ENCODE assay signal across 10 mouse cellular contexts in genomic region chr15:77887093-77887488, GRCm38 (mm10). TPM values are rescaled to one million over a fixed set of nuclear protein-coding genes. Genes with fewer than 3 reads are reported as not detected.
DNase-seq lines count a peak whose midpoint lies in the region; TF ChIP-seq lines count a peak whose summit lies in the region.
"Had no signal": no experiment of that assay in that cellular context is flagged by ENCODE, and none has a peak within 500 bp of the region (broad histone marks: within the 10 kb centered on the region; RNA-seq: fewer than 3 reads in every experiment).

No protein-coding gene starts in this region.

- H3K27me3 ChIP-seq in C2C12 (ENCODE audit: control insufficient read depth, insufficient read depth, insufficient read length) (no peaks in the 10 kb centered on the region), CH12.LX (replicated peaks) (no peaks in the 10 kb centered on the region)

- DNase-seq in layer of hippocampus, adult 2 months (ENCODE audit: low spot score in 2 of 2) = no peak
- no peak for DNase-seq in layer of hippocampus, postnatal 14 days (ENCODE audit: low spot score in 2 of 2)
- peak; percentile 24 for DNase-seq in CH12.LX (ENCODE audit: extremely low read depth)
- DNase-seq in left cerebral cortex, postnatal 36 days (ENCODE audit: low spot score in 2 of 2) = peak; percentile 19 to 35
- no peak for DNase-seq in embryo, embryonic 11 days
- no peak for DNase-seq in urinary bladder, adult 2 months (ENCODE audit: low spot score)
- DNase-seq: cerebellum, postnatal 14 days; gastrocnemius, postnatal 36 days; kidney, adult 8-10 months had no signal

- no peak overlapping the region for H3K4me2 ChIP-seq in CH12.LX (ENCODE audit: insufficient read depth, low read depth, poor library complexity, severe bottlenecking)

- peaks cover 4% of the 10 kb centered on the region for H3K79me3 ChIP-seq in C2C12 (ENCODE audit: low read depth)

- no peak overlapping the region for H3ac ChIP-seq in C2C12 (ENCODE audit: control insufficient read depth, insufficient read length, low read depth)

- TF ChIP-seq EP300 in CH12.LX (IDR thresholded peaks at IDR 0.05; ENCODE audit: low read length) = no peak

- dilution Hi-C loops in CH12.LX (cut with MboI; ENCODE audit: extremely low pct_ligation_motif_present, extremely low pct_unique_long_range_greater_than_20kb, low sequenced_read_pairs) = no loop called here

- in situ Hi-C loops in CH12.LX (cut with MboI; ENCODE audit: low pct_ligation_motif_present, low pct_unique_long_range_greater_than_20kb, low sequenced_read_pairs) = no loop called here

- intact Hi-C loops in left cerebral cortex, postnatal 36 days (cut with DNase I) = no loop called here

- H3K4me1 ChIP-seq in CH12.LX (ENCODE audit: control insufficient read depth in 1 of 2, insufficient read depth in 2 of 2) = peaks cover 9 to 41% of the 10 kb centered on the region in 2 experiments; a peak in 3 of 4 replicates

- no peak for TF ChIP-seq RAD21 in CH12.LX (IDR thresholded peaks at IDR 0.05; ENCODE audit: low read depth, low read length)

- TF ChIP-seq CTCF in layer of hippocampus, adult 2 months (conservative IDR thresholded peaks at IDR 0.05) = no peak
- no peak for TF ChIP-seq CTCF in C2C12 (IDR thresholded peaks at IDR 0.05; ENCODE audit: control insufficient read depth, insufficient read depth, insufficient read length)
- no peak for TF ChIP-seq CTCF in CH12.LX (conservative IDR thresholded peaks at IDR 0.05 in 1 of 2, IDR thresholded peaks at IDR 0.05 in 1 of 2; ENCODE audit: low read depth in 2 of 2, low read length in 2 of 2)

- H3K36me3 ChIP-seq in C2C12 (ENCODE audit: control insufficient read depth, insufficient read depth) (no peaks in the 10 kb centered on the region), CH12.LX (replicated peaks in 1 of 2; ENCODE audit: control insufficient read depth in 1 of 2, insufficient read depth in 1 of 2, low read length in 1 of 2) (no peaks in the 10 kb centered on the region)

- no peak overlapping the region for H3K4me3 ChIP-seq in layer of hippocampus, adult 2 months
- H3K4me3 ChIP-seq in C2C12 (ENCODE audit: insufficient read depth, poor library complexity, severe bottlenecking) (no peak overlapping the region), CH12.LX (replicated peaks in 1 of 3; ENCODE audit: low read depth in 2 of 3, low read length in 2 of 3, poor library complexity in 1 of 3) (no peak overlapping the region)

- no peak for TF ChIP-seq POLR2A in CH12.LX (IDR thresholded peaks at IDR 0.05; ENCODE audit: low read depth, low read length)

- no peak overlapping the region for H3K9ac ChIP-seq in CH12.LX (ENCODE audit: insufficient read depth, low read depth)

- H3K79me2 ChIP-seq in C2C12 (ENCODE audit: control insufficient read depth, insufficient read depth) = peaks cover 22% of the 10 kb centered on the region
- no peaks in the 10 kb centered on the region for H3K79me2 ChIP-seq in CH12.LX (replicated peaks; ENCODE audit: control insufficient read depth, extremely low read depth, insufficient read depth, poor library complexity, severe bottlenecking)

- no peaks in the 10 kb centered on the region for H3K9me3 ChIP-seq in CH12.LX (replicated peaks; ENCODE audit: low read length)

- H3K27ac ChIP-seq in layer of hippocampus, adult 2 months = peak overlapping the region; percentile 43
- H3K27ac ChIP-seq in CH12.LX (ENCODE audit: insufficient read depth, low read depth) = no peak overlapping the region

TF ChIP-seq in C2C12, 6 proteins besides CTCF, POLR2A, EP300 and RAD21:
- TF ChIP-seq FOSL1 (IDR thresholded peaks at IDR 0.05; ENCODE audit: insufficient read depth, low read length, poor library complexity, severe bottlenecking) = no peak
- peak; percentile 77 for TF ChIP-seq MYOD1 (IDR thresholded peaks at IDR 0.05; ENCODE audit: control insufficient read depth, insufficient read length, low read depth)
- peak; percentile 37 for TF ChIP-seq MAX (IDR thresholded peaks at IDR 0.05)
- TF ChIP-seq CEBPB (IDR thresholded peaks at IDR 0.05; ENCODE audit: low read depth) = no peak
- TF ChIP-seq MYOG (IDR thresholded peaks at IDR 0.05; ENCODE audit: control insufficient read depth, extremely low read depth, insufficient read length) = no peak
- TF ChIP-seq USF1 (IDR thresholded peaks at IDR 0.05; ENCODE audit: low read depth) = no peak

TF ChIP-seq in CH12.LX, 34 proteins besides CTCF, POLR2A, EP300 and RAD21:
- no peak for TF ChIP-seq USF2 (conservative IDR thresholded peaks at IDR 0.05; ENCODE audit: low read depth, low read length)

RNA-seq across cellular contexts. Expression of gene Txn2, which starts 41.7 kb away (rescaled TPM):
- total RNA-seq in layer of hippocampus, adult 2 months (2021) = 100 to 1,000 TPM; 119 to 136 TPM
- total RNA-seq in layer of hippocampus, postnatal 14 days (2021) = 100 to 1,000 TPM; 106 to 116 TPM
- polyA plus RNA-seq in C2C12 (2012; fragmentation: generic; extraction: Trizol) (371 TPM), CH12.LX (2012; ENCODE audit: insufficient read length, low read depth) (188 and 209 TPM in 2 replicates)
- total RNA-seq in CH12.LX (2012; rRNA removed) (105 and 122 TPM in 2 replicates), CH12.LX (2014; rRNA removed) (16.8 and 22.4 TPM in 2 replicates)
- total RNA-seq in left cerebral cortex, postnatal 36 days (2021) = 100 to 1,000 TPM; 125 to 150 TPM
- polyA plus RNA-seq in urinary bladder, adult 2 months (2012; rRNA removed) = 147 and 157 TPM in 2 replicates

RNA-seq across cellular contexts. Expression of gene Myh9, which starts 45.1 kb away (rescaled TPM):
- total RNA-seq in layer of hippocampus, adult 2 months (2021) = 10 to 100 TPM; 88.3 to 96.3 TPM
- total RNA-seq in layer of hippocampus, postnatal 14 days (2021) = 10 to 100 TPM; 80.9 to 86.7 TPM
- polyA plus RNA-seq in C2C12 (2012; fragmentation: generic; extraction: Trizol) (580 TPM), CH12.LX (2012; ENCODE audit: insufficient read length, low read depth) (165 and 178 TPM in 2 replicates)
- total RNA-seq in CH12.LX (2012; rRNA removed) (128 and 146 TPM in 2 replicates), CH12.LX (2014; rRNA removed) (43.8 and 46.4 TPM in 2 replicates)
- total RNA-seq in left cerebral cortex, postnatal 36 days (2021) = 10 to 100 TPM; 58.0 to 77.6 TPM
- 95.0 and 151 TPM in 2 replicates for polyA plus RNA-seq in urinary bladder, adult 2 months (2012; rRNA removed)

Comparison
In these comparisons a context has a peak if more than half of its experiments do, and no peak if none do; other contexts are left out.
1. DNase-seq: peak in CH12.LX (single experiment) and left cerebral cortex, postnatal 36 days (2 of 2); none in layer of hippocampus, adult 2 months (0 of 2), layer of hippocampus, postnatal 14 days (0 of 2), embryo, embryonic 11 days (single experiment) and urinary bladder, adult 2 months (single experiment).